Mouse (Mus musculus): ENCODE data around the gene Hoxa6. TPM values are rescaled to one million over a fixed set of nuclear protein-coding genes. Genes with fewer than 3 reads are reported as not detected.

The Hoxa6 gene
- polyA plus RNA-seq, 1 experiment = not detected

DNA sequence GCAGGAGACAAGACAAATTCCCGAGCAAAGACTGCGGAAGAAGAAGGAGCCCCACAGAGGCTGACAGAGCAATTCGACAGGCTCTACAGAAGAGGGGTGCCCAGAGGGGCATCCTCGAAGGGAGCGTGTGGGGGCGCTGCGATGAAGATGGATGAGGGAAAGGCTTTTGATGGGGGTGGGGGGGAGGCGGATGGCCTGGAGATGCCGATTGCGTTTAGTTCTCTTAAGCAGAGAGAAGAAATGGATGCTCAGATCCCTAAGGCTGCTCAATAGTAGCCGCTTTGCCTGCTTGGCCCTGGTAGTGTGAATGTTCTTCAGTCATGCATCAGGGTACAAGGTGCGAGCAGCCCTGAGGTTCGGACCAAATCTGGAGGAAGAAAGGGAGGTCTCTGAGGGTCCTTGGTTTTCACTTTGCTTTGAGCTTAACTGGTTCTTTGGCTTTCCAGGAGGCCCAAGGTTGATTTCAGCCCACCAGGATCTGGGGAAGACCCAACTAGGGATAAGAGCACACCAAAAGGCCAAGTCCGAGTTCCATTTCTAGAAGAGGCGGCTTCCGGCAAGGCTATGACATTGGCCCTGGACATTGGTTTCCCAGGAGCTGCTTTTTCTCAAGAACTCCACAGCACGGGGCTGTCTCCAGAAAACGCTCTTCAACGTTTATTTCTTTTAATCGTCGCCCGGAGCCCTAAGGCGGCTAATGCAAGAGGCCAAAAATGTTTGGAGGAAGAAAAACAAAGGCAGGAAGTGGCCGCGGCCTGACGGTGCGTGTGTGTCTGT, 40.3 kb upstream of the Hoxa6 start:
- no peaks in the 10 kb centered on the region; the same call in 1 of the 2 replicates for H3K9me3 ChIP-seq (ENCODE audit: control insufficient read depth, low read length)
- peaks cover 100% of the 10 kb centered on the region for H3K27me3 ChIP-seq (ENCODE audit: control insufficient read depth)
- no peak for TF ChIP-seq GATA1 (IDR thresholded peaks at IDR 0.05; ENCODE audit: low read length)
- TF ChIP-seq TAL1 (IDR thresholded peaks at IDR 0.05; ENCODE audit: low read length) = no peak
- no peaks in the 10 kb centered on the region for H3K4me1 ChIP-seq (ENCODE audit: control insufficient read depth)
- H3K4me3 ChIP-seq (replicated peaks) = no peak overlapping the region
- no peaks in the 10 kb centered on the region for H3K36me3 ChIP-seq (ENCODE audit: control insufficient read depth)

DNA sequence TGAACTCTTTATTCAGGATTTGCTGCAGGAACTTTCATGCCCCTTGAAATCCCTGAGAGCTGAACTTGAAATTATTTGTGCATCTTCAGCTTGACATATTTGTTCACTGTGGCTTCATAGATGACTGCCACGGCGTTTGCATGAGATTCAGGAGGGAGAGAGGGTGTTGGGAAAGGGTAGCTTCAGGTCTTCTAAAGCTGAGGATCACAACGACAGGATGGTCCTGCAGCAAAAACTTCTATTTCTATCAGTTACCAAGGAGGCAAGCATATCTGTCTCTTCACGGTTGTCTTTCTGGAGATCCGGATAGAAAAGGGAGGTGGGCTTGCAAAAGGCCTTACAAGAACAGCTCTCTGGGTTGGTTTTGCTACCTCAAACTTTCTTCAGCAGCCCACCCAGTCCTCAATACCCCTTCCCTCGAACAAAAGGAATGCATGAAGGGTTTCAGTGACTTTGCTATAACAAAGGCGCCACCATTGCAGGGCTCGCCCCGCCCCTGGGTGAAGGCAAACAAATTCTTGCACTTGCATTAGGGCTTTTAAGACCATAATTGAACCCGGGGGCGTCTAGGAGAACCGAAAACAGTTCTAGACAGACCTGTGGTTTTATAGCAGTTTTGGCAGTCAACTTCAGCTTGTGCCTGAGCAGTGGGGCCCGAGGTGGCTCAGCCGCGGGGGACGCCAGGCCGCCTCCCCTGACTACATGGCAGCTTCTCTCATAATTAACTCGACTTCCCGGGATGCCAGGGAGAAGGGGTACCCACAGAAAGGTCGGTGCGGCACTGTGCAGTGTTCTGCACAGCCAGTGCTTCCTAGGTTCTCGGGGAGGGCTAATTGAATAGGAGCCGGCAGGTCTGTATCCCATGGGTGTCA, 39.5 kb upstream of the Hoxa6 start:
- no peak for TF ChIP-seq TAL1 (IDR thresholded peaks at IDR 0.05; ENCODE audit: low read length)
- TF ChIP-seq GATA1 (IDR thresholded peaks at IDR 0.05; ENCODE audit: low read length) = no peak

DNA sequence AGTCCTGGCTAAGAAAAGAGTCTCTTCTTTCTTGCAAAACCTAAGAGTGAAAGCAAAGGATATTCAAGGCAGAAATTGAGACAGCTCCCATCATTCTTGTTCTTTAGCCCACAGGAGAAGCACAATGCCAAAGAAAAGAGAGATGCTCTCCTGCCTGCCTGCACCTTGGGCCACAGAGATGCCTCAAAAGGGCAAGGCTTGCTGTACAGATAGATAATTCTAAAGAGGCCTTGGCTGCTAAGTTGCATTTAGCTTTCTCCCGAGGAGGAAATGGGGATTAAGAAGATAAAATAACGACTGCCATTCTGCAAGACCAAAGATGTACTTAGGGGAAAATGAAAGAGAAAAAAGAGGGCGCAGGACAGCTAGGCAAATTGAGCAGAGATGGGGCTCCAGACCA, 38.4 kb upstream of the Hoxa6 start:
- Histone ChIP-seq H3K27me3 (ENCODE audit: control insufficient read depth) (peaks cover 100% of the 10 kb centered on the region), H3K4me3 (replicated peaks) (no peak overlapping the region)
- TF ChIP-seq GATA1 (IDR thresholded peaks at IDR 0.05; ENCODE audit: low read length) = no peak
- no peak for TF ChIP-seq TAL1 (IDR thresholded peaks at IDR 0.05; ENCODE audit: low read length)

More for the DNA sequence above, 39.5 kb upstream of the Hoxa6 start:
- H3K27me3 ChIP-seq (ENCODE audit: control insufficient read depth) = peaks cover 100% of the 10 kb centered on the region
- H3K4me3 ChIP-seq (replicated peaks) = no peak overlapping the region
- H3K9me3 ChIP-seq (ENCODE audit: control insufficient read depth, low read length) = no peaks in the 10 kb centered on the region
- no peaks in the 10 kb centered on the region for H3K4me1 ChIP-seq (ENCODE audit: control insufficient read depth)
- H3K36me3 ChIP-seq (ENCODE audit: control insufficient read depth) = no peaks in the 10 kb centered on the region

DNA sequence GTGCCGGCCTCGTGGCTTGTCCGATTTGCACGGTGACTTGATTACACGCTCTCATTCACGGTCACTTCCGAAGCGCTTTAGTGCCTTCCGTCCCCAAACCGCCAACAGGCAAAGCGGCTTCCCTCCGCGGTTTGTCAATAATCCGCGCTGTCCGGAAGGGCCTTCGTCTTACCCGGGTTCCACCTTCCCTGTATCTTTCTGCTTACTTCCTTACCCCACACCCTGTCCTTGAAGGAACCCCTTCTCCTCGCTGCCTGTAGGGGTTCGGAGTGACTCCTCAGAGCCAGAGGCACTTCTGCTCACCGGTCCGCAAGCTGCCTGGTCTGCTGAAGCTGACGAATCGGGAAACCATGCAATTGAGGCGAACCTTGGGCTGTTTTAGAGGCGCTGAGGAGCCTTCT, 37.9 kb upstream of the Hoxa6 start:
- no peaks in the 10 kb centered on the region for H3K9me3 ChIP-seq (ENCODE audit: control insufficient read depth, low read length)
- no peak overlapping the region for H3K4me3 ChIP-seq (replicated peaks)
- peaks cover 100% of the 10 kb centered on the region for H3K27me3 ChIP-seq (ENCODE audit: control insufficient read depth)
- no peaks in the 10 kb centered on the region for H3K36me3 ChIP-seq (ENCODE audit: control insufficient read depth)
- no peaks in the 10 kb centered on the region for H3K4me1 ChIP-seq (ENCODE audit: control insufficient read depth)
- TF ChIP-seq TAL1 (IDR thresholded peaks at IDR 0.05; ENCODE audit: low read length) (no peak), GATA1 (IDR thresholded peaks at IDR 0.05; ENCODE audit: low read length) (no peak)

More for the DNA sequence above, 38.4 kb upstream of the Hoxa6 start:
- no peaks in the 10 kb centered on the region for H3K36me3 ChIP-seq (ENCODE audit: control insufficient read depth)
- no peaks in the 10 kb centered on the region for H3K9me3 ChIP-seq (ENCODE audit: control insufficient read depth, low read length)
- no peaks in the 10 kb centered on the region for H3K4me1 ChIP-seq (ENCODE audit: control insufficient read depth)

DNA sequence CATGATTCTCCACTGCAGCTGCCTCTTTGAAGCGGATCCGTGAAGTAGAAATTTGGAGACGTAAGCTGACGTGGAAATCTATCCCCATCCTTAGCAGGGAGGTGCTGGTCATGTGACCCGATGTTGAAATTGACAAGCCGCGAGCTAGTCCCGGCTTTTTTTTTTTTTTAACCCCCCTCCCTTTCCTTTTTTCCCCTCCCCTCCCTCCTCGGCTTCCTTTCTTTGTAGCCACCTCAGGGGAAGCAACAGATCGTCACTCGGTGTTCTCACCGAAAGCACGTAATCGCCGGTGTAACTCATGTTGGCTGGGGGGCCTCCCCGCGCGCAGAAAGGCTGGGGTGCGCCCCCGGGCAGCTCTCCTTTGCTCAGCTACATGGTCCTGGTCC, 37.2 kb upstream of the Hoxa6 start, which contains the start of gene Hoxa11:
Hoxa11 (minus strand) TSS at position 54 of the 386 bp plus-strand sequence.
- Histone ChIP-seq H3K9me3 (ENCODE audit: control insufficient read depth, low read length) (no peaks in the 10 kb centered on the region), H3K27me3 (ENCODE audit: control insufficient read depth) (peaks cover 100% of the 10 kb centered on the region), H3K4me1 (ENCODE audit: control insufficient read depth) (no peaks in the 10 kb centered on the region), H3K4me3 (replicated peaks) (no peak within 1 kb of the TSS), H3K36me3 (ENCODE audit: control insufficient read depth) (no peaks in the 10 kb centered on the region)
- TF ChIP-seq TAL1 (IDR thresholded peaks at IDR 0.05; ENCODE audit: low read length) (no peak), GATA1 (IDR thresholded peaks at IDR 0.05; ENCODE audit: low read length) (no peak)

DNA sequence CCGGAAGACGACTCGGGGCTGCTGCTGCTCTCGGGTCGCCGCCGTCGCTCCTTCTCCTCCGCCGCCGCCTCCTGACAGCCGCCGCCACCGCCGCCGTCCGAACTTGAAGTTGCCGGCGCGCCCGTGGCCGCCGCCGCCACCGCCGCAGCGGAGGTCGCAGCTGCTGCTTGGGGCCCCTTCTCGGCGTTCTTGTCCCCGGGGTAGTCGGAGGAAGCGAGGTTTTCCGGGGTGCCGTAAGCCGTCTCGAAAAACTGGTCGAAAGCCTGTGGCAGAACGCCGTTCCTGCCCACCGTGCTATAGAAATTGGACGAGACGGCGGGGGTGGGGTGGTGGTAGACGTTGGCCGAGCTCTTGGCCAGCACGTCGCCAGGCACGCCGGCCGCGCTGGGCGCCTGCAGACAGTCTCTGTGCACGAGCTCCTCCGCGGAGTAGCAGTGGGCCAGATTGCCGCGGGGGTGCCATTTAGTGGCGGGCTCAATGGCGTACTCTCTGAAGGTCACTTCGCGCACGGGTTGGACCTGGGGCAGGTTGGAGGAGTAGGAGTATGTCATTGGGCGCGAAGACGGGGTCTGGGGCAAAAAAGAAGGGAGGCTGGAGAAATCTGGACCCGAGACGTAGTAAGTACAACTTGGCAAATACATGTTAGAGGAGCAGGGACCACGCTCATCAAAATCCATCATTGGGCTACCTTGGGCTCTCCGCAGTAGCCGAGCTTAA, 36.7 kb upstream of the Hoxa6 start:
- no peaks in the 10 kb centered on the region for H3K9me3 ChIP-seq (ENCODE audit: control insufficient read depth, low read length)
- H3K4me1 ChIP-seq (ENCODE audit: control insufficient read depth) = no peaks in the 10 kb centered on the region
- H3K27me3 ChIP-seq (ENCODE audit: control insufficient read depth) = peaks cover 100% of the 10 kb centered on the region
- H3K4me3 ChIP-seq (replicated peaks) = no peak overlapping the region
- H3K36me3 ChIP-seq (ENCODE audit: control insufficient read depth) = no peaks in the 10 kb centered on the region
- TF ChIP-seq GATA1 (IDR thresholded peaks at IDR 0.05; ENCODE audit: low read length) (no peak), TAL1 (IDR thresholded peaks at IDR 0.05; ENCODE audit: low read length) (no peak)

DNA sequence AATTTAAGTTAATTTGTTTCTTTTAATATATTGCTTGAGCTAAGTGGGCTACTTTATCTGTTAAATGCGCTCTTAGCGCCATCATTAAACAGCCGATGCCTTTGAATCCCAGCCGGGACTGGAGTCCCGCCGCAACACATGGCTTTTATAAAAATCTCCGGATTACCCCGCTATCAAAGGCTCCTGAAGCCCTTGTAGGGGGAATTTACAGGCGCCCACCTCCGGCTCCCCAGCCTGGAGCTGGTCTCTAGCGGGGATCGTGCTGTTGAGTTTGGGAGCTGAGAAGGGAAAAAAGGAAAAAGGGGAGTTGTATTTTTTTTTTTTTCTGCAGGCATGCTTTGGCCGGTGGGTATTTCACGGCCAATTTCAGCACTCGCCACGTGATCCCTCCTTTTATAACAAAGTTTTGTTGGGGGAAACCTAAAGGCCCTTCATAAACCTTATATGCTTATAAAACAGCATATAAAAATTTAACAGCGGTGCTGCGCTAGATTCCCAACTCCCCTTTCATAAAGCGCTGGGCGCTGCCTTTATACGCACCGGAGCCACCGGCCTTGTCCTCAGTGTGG, 36.0 kb upstream of the Hoxa6 start:
- peaks cover 100% of the 10 kb centered on the region for H3K27me3 ChIP-seq (ENCODE audit: control insufficient read depth)
- TF ChIP-seq GATA1 (IDR thresholded peaks at IDR 0.05; ENCODE audit: low read length) (no peak), TAL1 (IDR thresholded peaks at IDR 0.05; ENCODE audit: low read length) (no peak)
- no peaks in the 10 kb centered on the region for H3K9me3 ChIP-seq (ENCODE audit: control insufficient read depth, low read length)
- H3K4me3 ChIP-seq (replicated peaks) = no peak overlapping the region
- no peaks in the 10 kb centered on the region for H3K36me3 ChIP-seq (ENCODE audit: control insufficient read depth)
- no peaks in the 10 kb centered on the region for H3K4me1 ChIP-seq (ENCODE audit: control insufficient read depth)

DNA sequence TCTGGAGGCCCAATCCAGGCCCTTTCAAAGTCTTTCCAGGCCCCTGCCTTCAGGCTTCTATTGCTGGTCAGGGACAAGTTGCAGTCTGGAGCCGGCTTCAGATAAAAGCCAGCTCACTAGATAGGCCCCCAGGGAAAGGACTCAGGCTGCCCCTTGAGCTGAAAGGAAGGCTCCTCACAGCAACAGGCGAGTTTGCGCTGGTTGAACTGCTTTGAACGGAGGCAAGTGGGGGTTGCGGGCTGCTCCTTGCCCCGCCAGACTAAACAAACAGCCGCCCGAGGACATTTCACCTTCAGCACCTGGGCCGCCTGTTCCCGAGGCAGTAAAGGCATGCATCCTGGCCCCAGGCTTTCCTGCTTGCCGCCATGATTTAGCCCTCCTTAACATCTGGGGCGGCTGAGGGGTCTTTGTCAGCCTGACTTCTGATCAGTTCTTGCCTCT, 35.2 kb upstream of the Hoxa6 start:
- no peaks in the 10 kb centered on the region for H3K36me3 ChIP-seq (ENCODE audit: control insufficient read depth)
- H3K9me3 ChIP-seq (ENCODE audit: control insufficient read depth, low read length) = no peaks in the 10 kb centered on the region
- peaks cover 100% of the 10 kb centered on the region for H3K27me3 ChIP-seq (ENCODE audit: control insufficient read depth)
- no peak for TF ChIP-seq GATA1 (IDR thresholded peaks at IDR 0.05; ENCODE audit: low read length)
- TF ChIP-seq TAL1 (IDR thresholded peaks at IDR 0.05; ENCODE audit: low read length) = no peak
- H3K4me3 ChIP-seq (replicated peaks) = no peak overlapping the region
- no peaks in the 10 kb centered on the region for H3K4me1 ChIP-seq (ENCODE audit: control insufficient read depth)
